Mouse (Mus musculus): ENCODE data around the gene Ces4a.
"Not testable (repeated sequence)": the region's sequence is repeated elsewhere in the genome, so short reads cannot be mapped to it uniquely, and the experiment has no call there.

Ces4a gene

DNA sequence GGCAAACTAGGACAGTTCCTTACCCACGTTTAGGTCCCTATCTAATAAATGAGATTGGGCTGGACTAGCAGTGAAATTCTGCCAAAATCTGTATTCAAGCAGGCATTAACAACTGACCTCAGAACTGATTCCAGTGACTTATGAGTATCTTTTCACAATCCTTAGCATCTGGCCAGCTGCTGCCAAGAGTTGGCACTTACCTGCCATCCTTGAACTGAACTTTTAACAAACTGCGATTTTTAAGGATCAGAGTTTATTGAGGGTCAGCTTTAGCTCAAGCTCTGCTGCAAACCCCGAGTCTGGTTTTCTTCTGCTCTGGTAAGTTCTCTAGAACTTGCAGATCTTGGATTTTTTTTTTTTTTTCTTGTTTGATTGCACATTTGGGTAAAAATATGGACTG, 38.0 kb downstream of the Ces4a start:
- DNase-seq (ENCODE audit: low spot score in 2 of 2): no peak

GRCm38 (mm10) chr8:105170041-105170380, 38.4 kb downstream of the Ces4a start:
- no peak for DNase-seq (ENCODE audit: low spot score in 2 of 2)

GRCm38 (mm10) chr8:105170381-105171115, 38.9 kb downstream of the Ces4a start, which contains the start of gene Cbfb:
Gene Cbfb (plus strand): TSS chr8:105170674.
- DNase-seq (ENCODE audit: low spot score in 2 of 2): peak; percentile 90 to 91

- peak; percentile 49 to 52 for DNase-seq (ENCODE audit: low spot score in 2 of 2)
These were observed 39.8 kb downstream of the Ces4a start for GRCm38 (mm10) chr8:105171116-105172002.

DNA sequence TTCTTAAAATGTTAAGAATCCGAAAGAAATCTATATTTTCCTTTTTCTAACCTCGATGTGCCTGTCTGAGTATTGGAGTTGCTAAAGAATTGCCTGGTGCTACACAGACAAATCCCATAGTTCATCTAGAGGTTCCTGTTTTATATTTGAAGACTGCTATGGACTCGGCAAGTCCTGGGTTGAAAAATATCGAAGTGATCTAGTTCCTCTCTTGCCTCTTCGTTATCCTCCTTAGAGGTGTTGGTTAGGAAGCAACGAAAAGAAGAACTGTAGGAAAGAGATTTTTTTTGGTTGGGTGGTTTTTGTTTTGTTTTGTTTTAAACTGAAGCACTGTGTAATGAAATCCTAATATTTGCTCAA, 40.4 kb downstream of the Ces4a start:
- DNase-seq (ENCODE audit: low spot score in 2 of 2): no peak

DNA sequence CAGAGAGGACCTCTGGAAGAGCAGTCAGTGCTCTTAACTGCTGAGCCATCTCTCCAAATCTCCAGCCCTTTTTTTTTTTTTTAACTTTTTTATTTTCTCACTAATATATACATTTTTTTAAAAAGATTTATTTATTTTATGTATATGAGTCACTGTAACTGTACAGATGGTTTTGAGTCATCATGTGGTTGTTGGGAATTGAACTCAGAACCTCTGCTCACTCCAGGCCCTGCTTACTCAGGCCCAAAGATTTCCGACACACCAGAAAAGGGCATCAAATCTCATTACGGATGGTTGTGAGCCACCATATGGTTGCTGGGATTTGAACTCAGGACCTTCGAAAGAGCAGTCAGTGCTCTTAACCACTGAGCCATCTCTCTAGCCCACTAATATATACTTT, 43.7 kb downstream of the Ces4a start:
- not testable (repeated sequence) for DNase-seq (ENCODE audit: low spot score in 2 of 2)

GRCm38 (mm10) chr8:105178211-105178800, 46.7 kb downstream of the Ces4a start:
- no peak for DNase-seq (ENCODE audit: low spot score in 2 of 2)

GRCm38 (mm10) chr8:105182201-105182600, 50.6 kb downstream of the Ces4a start:
- no peak for DNase-seq (ENCODE audit: low spot score in 2 of 2)

DNA sequence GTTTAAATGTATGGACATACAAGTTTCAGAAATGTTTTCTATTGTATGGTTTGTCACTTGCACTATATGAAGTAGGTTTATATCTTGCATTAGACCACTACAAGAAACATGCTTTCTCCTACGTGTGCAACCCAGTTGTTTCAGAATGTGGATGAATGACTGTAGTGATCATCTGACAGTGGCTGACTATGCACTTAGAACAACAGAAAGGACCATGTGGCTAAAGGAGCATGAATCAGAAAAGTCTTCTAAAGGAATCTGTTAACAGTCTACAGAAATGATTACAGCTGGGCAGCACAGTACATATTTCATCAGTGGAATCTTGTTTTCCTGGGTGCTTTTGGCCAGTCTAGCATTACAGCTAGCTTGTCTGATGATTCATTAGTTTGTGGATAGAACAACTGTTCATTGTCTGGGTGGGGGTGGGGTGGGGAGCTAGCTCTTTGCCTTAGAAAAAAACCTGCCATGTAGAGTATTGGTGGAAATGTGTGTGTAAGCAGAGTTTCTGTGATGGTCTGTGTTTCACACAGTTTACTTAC, 54.9 kb downstream of the Ces4a start:
- no peak for DNase-seq (ENCODE audit: low spot score in 2 of 2)

GRCm38 (mm10) chr8:105192182-105192581, 60.6 kb downstream of the Ces4a start:
- DNase-seq (ENCODE audit: low spot score in 2 of 2): no peak

All from right cerebral cortex, adult 2 months (tissue).